Mouse (Mus musculus) left cerebral cortex, postnatal 10 days (tissue): ENCODE measurements at regions not wholly inside any gene's neighbourhood (a gene's known extent, or its start where the extent isn't known, plus 50 kb on each side); places are given as distances from the start of the nearest gene placed in this dataset.

Source experiments
- DNase-seq, 2 experiments: peaks; one replicate each; pipeline ENCODE4 v3.0.0; 2021 to 2022; ENCODE audit warnings: low spot score in 2 of 2, mixed read lengths in 1 of 2; ENCODE audit errors: extremely low spot score in 1 of 2
- intact Hi-C: fragments of 180-260 bp; cut with DNase I; formaldehyde crosslinking; loops from one replicate; pipeline ENCODE4 v1.15.1; 2025

DNA sequence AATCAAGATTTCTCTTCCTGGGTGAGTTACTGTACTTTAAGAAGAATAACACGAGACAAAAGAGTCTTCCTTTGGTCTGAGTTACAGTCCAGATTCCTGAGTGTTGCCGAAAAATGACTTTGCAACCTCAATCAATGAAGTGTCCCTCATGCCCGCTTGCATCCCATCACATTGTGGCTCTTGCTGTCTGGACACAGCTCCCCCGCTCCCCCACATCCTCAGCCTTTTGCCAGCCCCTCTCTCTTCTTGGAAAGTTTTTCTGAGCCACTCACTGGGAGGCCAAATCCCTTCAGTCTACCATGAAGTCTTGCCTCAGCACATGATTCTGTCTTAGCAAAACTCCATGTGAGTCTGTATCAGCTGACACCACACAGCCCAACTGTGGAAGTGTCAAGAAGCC is 145.3 kb downstream of the Drd1 start:
- DNase-seq = no peak
- intact Hi-C loops = no loop called here

GRCm38 (mm10) chr13:53904471-53904870 is 151.0 kb downstream of the Drd1 start:
- intact Hi-C loops = no loop called here
- DNase-seq = no peak

DNA sequence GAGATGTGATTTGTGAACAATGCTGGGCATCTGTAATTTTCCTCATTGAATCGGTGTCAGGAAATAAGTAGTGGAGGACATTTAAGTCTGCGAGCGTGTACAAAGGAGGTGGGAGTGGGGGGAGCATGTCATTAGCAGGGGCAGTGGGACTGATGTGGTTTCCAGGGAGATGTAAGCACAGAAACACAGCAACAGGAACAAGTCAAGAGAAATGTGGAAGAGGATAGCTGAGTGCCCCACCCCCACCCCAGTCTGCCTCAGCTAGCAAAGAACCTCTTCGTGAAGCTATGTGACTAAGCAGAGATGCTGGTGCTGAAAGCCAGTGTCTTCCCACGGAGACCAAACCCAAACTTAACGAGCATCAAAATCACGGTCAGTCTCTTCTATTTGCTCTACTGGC is 151.9 kb downstream of the Drd1 start:
- no peak for DNase-seq
- intact Hi-C loops = no loop called here

DNA sequence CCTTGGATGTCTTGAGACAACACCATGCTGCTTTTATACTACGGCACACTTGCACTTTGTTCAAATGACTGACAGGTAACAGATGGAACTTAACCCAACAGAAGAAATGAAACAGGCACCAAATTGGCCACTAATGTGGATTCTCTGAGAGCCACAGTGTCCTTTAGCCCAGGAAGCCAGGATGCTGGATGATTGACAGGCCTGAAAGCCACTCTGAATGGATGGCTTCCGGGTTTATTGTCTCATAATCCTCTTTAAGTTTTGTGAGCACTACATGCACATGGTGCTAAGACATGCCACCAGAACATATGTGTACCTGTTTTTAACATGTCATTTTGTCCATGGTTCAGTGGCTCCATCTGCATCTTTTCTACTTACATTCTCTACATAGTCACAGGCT is 152.7 kb downstream of the Drd1 start:
- DNase-seq = no peak
- intact Hi-C loops = no loop called here

DNA sequence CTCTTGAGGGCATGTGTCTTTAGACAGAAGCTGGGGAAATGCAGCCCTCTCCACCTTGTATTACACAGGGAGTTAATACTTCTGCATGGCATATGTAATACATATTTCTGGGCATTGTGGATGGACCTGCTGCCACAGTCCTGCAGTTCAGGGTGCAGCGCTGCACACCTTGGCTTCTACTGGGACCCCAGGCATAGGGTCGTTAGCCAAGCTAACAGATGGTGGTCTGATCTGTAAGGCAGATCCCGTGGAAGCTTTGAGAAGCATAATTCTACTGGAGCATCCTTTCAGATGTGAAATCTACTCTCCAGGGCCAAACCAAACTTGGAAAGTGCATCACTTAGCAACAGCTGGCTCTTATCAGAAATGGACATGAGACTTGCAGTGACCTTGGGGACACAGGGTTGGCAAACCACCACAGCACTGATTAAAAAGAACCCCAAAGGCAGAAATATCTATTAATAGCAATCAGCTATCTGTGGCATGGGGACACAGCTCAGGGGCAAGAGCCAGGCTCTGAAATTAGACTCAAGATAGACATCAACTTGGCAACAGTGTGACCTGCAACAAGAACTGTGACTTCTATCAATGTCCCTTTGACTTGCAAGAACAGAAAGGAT is 155.0 kb downstream of the Drd1 start:
- no peak for DNase-seq
- intact Hi-C loops = no loop called here

DNA sequence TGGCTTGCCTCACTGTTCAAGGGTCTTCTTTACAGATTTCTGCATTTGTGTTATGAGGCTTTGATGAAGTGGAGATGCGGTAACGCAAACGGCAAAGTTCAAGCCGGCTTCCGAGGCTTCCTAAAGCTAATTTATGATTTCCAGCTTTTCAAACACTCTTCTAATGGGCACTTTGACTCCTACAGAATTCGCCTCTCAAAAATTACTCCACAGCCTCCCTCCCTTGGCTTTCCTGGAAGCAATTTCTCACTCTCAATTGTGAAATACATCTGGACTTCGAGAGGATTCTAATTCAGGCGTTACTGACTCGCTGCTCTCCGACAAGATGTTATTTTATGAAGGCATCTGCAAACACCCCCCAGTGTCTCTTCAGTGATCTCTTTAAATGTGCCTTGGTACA is 157.2 kb downstream of the Drd1 start:
- intact Hi-C loops = no loop called here
- no peak for DNase-seq

GRCm38 (mm10) chr13:53897176-53897575 is 158.3 kb downstream of the Drd1 start:
- intact Hi-C loops = no loop called here
- no peak for DNase-seq

- DNase-seq = no peak
- intact Hi-C loops = no loop called here
Observed at GRCm38 (mm10) chr13:53888411-53888810, 167.1 kb downstream of the Drd1 start.

DNA sequence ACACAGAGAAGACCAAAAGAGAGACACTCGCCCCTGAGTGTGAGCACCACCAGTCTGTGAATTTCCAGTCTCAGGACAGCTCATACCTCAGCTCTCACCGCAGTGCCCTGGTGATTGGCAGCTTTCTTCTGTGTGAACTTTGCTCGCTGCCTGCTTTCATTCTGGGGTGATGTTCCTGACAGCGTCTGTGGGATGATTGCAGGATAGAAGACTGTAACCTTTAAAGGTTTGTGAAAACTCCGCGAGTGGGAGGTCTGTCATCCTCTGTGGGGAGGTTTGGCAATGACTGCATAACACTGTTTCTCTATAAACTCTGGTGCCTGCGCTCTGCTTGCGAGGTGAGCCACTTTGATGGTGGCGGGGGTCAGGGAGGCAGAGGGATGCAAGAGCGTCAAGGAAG is 169.7 kb downstream of the Drd1 start:
- intact Hi-C loops = no loop called here
- no peak for DNase-seq

DNA sequence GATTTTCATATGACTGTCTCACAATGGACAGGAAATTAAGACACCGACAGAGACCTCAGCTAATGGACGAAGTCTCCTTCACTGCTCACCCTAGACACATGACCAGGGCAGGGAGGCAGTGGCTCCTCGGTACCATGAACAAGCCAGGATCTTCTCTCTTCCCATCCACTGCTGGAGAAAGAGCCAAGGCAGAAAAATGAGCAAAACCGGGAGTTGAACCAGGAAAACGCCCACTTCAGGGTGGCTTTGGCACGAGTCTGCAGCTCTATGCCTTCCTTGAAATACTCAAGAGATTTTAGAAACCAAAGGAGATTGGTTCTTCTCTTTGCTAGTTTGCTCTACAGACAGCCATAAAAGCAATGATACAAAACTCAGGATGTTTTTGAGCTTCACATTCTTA is 172.3 kb downstream of the Drd1 start:
- intact Hi-C loops = no loop called here
- no peak for DNase-seq

DNA sequence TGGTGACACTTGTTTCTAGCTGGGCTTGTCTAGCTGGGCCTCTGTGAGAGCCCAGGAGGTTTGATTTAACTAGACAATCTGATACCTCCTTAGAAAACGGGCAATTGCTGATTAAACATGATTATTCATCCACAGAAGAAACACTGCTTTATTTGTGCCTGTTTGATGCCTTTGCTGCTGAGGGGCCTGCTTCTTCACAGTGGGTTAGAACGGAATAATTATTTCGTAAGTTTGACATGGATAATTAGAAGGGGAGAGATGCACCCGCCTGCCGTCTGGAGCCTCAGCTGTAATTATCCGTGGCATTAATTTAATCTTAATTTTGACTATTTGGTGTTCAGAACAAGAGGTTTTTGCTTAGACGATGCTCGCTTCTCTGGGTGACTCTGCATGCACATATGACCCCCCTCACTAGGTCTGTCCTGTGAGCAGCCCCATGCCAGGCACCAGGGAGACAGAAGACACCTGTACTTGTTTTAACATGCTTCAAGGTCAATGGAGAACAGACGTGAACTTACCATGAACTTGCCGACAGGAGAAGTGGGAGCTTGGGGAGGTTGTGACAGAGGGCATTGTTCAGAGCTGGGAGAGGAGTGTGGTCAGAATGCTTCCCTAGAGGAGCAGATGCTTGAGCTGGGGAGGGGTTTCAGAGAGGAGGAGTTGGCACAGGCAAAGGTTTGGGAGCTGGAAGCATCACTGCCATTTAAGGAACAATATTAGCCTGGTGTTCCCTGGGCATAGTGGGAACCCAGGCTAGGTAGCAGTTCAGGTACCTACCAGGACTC is 174.8 kb downstream of the Drd1 start:
- intact Hi-C loops = no loop called here
- DNase-seq = no peak

DNA sequence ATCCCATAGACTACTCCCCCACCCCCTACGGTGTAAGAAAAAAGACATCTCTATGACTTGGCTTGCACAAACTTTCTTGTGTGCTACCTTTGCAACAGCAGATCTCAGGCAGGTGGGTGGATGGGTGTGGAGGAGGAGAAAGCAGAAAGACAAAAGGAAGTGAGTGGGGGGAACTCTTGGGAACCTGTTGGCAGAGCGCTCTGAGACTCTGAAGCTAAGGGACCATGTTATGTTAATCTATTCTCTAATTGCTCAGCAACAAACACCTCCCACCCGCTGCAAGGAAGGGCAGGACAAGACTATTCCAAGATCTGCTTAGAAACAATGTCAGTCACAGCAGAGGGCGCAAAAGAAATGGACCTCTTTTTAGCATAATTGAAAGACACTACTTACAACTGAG is 180.0 kb downstream of the Drd1 start:
- no peak for DNase-seq
- intact Hi-C loops = no loop called here

DNA sequence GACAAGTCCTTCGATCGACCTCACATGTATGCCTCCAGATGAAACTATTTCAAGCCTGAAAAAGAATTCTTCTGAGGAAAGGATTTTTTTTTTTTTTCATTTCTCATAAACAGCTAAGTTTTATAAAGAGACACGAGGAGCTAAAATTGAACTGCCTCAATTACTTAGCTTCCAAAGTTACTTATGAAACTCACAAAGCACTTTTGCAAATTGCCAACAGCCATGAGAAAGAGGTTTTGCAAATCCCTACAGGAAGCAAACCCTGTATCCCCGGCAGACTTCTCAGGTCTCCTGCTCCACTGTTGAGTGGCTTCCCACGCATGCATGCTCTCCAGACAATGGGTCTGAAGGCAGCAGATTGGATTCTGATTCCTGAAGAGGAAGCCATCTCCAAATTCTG is 190.2 kb downstream of the Drd1 start:
- DNase-seq = no peak
- intact Hi-C loops = no loop called here

DNA sequence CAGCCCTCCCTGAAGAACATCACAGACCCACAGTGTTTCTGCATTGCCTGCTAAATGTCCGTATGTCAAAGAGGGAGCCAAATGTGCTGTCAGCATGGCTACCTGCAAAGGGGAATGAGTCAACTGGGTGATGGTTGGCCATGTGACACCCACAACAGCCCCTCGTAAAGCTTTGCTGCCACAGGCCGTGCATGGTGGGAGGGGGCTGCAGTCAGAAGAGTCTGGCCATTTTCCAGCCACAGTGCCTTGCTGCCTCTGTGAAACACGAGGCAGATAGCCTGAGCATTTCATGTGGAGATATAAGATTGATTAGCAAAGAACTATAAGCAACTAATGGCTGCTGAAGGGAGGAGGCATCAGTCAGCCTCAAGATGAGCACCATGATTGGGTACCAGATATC is 193.2 kb downstream of the Drd1 start:
- intact Hi-C loops = no loop called here
- no peak for DNase-seq

DNA sequence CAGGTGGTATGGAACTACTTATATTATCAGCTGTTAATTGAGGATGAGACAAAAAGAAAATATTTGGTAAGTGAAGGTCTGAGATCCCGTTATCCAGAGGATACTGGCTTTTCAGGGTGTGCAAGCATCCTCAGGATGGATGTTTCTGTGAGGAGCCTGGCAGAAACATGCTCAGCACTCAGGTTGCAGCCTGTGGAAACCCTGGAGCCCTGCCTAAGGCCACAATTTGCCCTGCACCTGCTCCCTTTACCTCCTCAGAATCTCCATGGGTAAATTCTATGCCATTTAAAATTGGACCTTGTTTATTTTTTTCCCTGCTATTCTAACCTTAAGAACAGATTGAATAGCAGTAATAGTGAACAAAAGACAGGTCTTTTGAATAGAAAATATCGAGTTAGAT is 201.3 kb downstream of the Drd1 start:
- no peak for DNase-seq
- intact Hi-C loops = no loop called here

- intact Hi-C loops = no loop called here
- DNase-seq = no peak
Observed at GRCm38 (mm10) chr13:53850146-53850545, 205.4 kb downstream of the Drd1 start.

DNA sequence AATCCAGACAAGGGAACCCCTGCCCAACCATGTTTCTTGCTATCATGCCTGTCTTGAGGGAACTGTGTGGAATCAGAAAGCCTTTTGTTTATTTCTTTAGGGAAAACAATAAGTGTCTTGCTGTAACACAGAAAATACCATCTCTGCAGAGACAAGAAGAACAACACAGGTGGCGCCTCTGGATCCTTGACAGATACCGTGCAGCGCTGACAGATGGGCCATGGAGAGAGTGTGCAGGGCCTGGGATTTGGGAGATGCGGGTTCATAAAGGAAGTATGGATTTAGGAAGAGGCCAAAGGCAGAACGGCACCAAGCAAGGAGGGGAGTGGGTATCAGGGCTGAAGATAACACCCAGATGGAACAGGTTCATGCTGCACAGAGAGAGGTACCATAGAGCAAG is 209.3 kb downstream of the Drd1 start:
- intact Hi-C loops = no loop called here
- DNase-seq = no peak

- intact Hi-C loops = no loop called here
- DNase-seq = no peak
Observed at GRCm38 (mm10) chr13:53845786-53846185, 209.7 kb downstream of the Drd1 start.

DNA sequence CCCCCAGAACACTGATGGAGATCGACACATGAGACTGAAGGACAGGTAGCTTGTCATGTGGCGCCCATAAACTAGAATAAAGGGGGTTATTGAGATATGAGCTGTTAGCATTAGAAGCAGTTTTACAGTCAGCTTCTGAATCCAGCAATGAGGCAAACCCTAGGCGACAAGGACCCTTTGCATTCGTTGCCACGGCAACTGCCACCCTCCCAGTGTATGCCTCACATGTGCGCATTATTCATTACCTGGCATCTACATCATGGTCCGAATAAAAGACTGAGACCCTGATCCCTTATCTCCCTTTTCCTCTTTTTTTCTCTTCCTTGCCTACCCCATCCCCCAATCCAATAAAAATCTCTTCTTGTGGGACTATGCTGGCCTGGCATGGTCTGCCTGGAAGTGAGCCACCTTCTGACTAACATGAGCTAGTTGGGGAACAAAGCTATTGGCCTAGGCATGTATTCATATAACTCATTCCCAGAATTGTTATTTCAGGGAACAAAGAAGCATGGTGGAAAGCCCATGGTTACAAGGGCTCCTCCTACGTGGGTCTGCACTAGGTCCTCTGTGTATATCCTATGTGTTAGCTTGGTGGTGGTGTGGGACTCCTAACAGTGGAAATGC is 229.4 kb downstream of the Drd1 start:
- intact Hi-C loops = no loop called here
- no peak for DNase-seq

GRCm38 (mm10) chr13:53822061-53822460 is 233.4 kb downstream of the Drd1 start:
- intact Hi-C loops = no loop called here
- DNase-seq = no peak
